Mouse (Mus musculus): ENCODE measurements around the gene Gsk3a.

DNA sequence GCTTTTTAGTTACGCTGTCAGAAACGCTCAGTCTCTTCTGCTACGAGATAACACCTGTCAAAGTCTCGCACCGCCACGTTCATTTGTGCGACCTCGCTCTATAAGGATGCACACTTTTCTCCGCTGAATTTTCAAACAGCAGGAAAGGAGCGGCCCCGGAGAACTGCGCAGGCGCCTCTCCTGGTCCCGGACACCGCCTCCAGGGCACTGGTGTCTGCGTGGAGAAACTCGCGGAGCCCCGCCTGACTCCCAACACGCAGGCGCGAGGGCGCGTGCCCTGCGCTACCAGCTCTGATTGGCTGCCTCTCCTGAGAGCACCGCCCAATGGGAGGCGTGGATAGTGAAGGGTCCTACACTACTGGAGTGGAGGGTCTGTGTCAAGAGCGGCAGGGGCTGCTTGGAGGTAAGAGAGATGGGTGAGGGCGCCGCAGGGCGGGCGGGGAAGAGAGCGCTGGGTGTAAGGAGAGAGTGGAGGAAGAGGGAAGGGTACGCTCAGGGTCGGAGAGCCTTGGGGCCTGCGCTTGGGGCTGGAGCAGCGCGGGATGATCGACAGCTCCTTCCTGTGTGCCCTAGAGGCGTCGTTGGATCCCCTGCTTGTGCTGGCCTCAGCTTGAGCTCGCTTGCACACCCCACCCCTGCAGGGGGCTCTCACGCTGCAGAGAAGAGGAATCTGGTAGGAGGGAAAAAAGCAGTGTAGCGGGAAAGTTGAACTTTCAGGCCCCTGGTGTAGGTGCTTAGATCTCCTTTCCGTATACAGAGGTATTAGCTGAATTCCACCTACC is 16.4 kb downstream of the Gsk3a start, which contains the start of gene Zfp526:
- peak; percentile 58 for TF ChIP-seq CTCF (IDR thresholded peaks at IDR 0.05)
- no peak for TF ChIP-seq EP300 (IDR thresholded peaks at IDR 0.05)
